Mouse (Mus musculus) embryonic facial prominence, embryonic 11.5 days (tissue): ENCODE data around the gene Casq1. TPM values are rescaled to one million over a fixed set of nuclear protein-coding genes. Genes with fewer than 3 reads are reported as not detected.

Source experiments
- ATAC-seq: fragments of 200-750 bp; cut with Nextera tagmentation; replicated peaks from 2 replicates; pipeline ENCODE4 v1.8.0; 2017; ENCODE audit warnings: low read depth; ENCODE audit not compliant: insufficient number of reproducible peaks, low FRiP score, low TSS enrichment
- DNase-seq: peaks from one replicate; pipeline ENCODE4 v3.0.0-alpha.2; 2015; ENCODE audit warnings: low spot score
- H3K27ac ChIP-seq: fragments of 300-500 bp; sonication (generic); replicated peaks from 2 replicates; pipeline ENCODE4 v1.5.1; 2014; ENCODE audit warnings: mild to moderate bottlenecking, low read depth, low read length, control low read depth
- H3K27me3 ChIP-seq: fragments of 300-500 bp; sonication (generic); 2 replicates; pipeline ENCODE4 v1.6.1; 2014; ENCODE audit warnings: mild to moderate bottlenecking, low read length, moderate library complexity, mixed read lengths; ENCODE audit not compliant: control insufficient read depth, insufficient read depth
- H3K36me3 ChIP-seq: fragments of 300-500 bp; sonication (generic); replicated peaks from 2 replicates; pipeline ENCODE4 v1.6.1; 2014; ENCODE audit warnings: low read depth, mild to moderate bottlenecking, low read length, moderate library complexity, mixed read lengths; ENCODE audit not compliant: control insufficient read depth, insufficient read depth
- H3K4me1 ChIP-seq: fragments of 300-500 bp; sonication (generic); 2 replicates; pipeline ENCODE4 v1.6.1; 2014; ENCODE audit warnings: low read length, mixed read lengths; ENCODE audit not compliant: control insufficient read depth, insufficient read depth
- H3K4me2 ChIP-seq: fragments of 300-500 bp; sonication (generic); 2 replicates; pipeline ENCODE4 v1.6.1; 2014; ENCODE audit warnings: low read depth, mild to moderate bottlenecking, control low read depth, low read length, moderate library complexity
- H3K4me3 ChIP-seq: fragments of 300-500 bp; sonication (generic); 2 replicates; pipeline ENCODE4 v1.5.1; 2014; ENCODE audit warnings: low read depth, low read length, control low read depth
- H3K9ac ChIP-seq: fragments of 300-500 bp; sonication (generic); replicated peaks from 2 replicates; pipeline ENCODE4 v1.6.1; 2014; ENCODE audit warnings: mild to moderate bottlenecking, control low read depth, low read length
- H3K9me3 ChIP-seq: fragments of 300-500 bp; sonication (generic); replicated peaks from 2 replicates; pipeline ENCODE4 v1.6.1; 2016; ENCODE audit warnings: mild to moderate bottlenecking, low read length, inconsistent platforms, mixed read lengths; ENCODE audit not compliant: control insufficient read depth
- WGBS: fragments of 180-500 bp; shearing (Covaris S2); extraction: QIAGEN DNeasy Blood & Tissue Kit; methylation state at CpG from one replicate; pipeline ENCODE4 v1.1.7; 2014; 5-methylcytosine and 5-hydroxymethylcytosine counted together
- polyA plus RNA-seq: library from polyadenylated mRNA; unstranded; fragments of >200 nt; fragmentation: Nextera tagmentation; extraction: Ambion mirVana; gene quantifications from 2 replicates; pipeline ENCODE4 v1.2.1, GENCODE M21; 2014

Casq1 gene
- polyA plus RNA-seq, 1 experiment from 2014 or later = 2.3 TPM

DNA sequence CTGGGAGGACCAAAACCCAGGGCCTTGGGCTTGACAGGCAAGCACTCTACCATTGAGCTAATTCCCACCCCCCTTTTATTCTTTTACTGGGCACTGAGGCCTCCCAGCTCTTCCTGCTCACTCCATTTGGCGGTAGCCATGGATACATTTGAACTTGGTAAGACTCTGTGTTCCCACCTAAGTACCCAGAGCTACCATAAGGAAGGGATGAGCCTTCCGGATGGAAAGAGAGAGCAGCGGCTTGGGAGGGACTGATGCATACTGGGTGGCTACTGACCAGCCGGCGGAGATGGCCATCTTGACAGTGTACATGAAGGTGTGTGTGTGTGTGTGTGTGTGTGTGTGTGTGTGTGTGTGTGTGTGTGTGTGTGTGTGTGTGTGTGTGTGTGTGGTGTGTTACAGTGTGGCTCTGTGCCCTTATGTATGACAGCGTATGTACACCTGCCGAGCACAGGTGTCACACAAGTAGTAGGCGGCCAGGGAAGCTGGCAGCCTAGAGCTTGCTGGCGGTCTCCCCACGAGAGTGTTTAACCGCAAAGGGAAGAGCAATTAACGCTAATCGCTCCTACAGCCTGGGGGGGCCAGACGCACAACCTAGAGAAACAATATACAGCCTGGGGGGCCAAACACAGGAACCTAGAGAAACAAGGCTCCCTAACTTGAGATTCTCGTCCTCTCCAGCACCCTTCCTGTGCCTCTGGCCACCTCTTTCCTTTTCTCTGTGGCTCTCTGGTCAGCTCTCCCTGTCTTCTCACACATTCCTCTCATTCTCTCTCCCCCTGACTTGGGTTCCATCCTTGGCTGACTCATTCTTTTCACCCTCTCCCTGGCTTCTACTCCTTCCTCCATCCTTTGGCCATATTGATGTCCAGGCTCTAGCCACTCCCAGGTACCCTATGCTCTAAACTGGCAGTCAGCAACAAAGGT is 14.6 kb downstream of the Casq1 start:
- no peak for ATAC-seq
- 41% methylated on average over 15 of the region's 15 CpGs for WGBS
- peak overlapping the region; percentile 86 for H3K27ac ChIP-seq
- no peaks in the 10 kb centered on the region for H3K36me3 ChIP-seq
- H3K9ac ChIP-seq = peak overlapping the region; percentile 82
- H3K4me2 ChIP-seq = peak overlapping the region; percentile 82
- no peak for DNase-seq
- peaks cover 10% of the 10 kb centered on the region for H3K4me1 ChIP-seq
- no peaks in the 10 kb centered on the region for H3K27me3 ChIP-seq
- H3K4me3 ChIP-seq = peak overlapping the region; percentile 63
- H3K9me3 ChIP-seq = no peaks in the 10 kb centered on the region

DNA sequence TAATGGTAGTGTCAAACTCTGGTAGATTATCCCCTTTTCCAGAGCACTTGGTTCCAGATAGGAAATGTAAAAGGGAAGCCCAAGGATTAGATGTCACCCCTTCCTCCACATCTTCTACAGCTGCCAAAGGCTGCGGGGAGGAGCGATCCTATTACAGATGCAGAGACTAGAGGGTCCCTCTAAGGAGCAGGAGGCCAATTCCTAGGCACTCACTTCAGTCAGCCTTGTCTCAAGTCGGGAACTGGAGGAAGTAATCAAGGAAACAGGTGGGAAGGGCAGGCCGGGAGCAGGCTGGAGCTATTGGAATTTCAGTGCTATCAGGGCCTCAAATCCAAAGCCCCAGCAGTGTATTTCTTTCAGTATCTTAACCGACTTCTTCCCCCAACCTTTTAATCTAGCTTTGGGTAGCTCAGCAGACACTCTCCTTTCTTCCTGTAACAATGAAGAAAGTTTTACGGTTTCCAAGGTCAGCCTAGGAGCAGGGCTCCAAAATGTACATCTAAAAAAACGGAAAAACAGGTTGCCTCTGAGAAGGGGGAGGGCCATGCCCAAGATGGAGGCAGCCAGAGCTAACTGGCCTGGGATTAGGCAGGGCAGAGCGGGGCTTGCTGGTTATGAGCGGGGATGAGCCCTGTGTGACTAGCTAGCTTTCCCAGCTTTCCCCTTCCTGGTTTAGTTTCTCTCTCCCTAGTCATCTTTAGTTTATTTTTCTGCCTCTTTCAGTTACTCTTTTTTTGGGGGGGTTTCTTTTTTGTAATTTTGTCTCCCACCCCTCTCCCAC is 15.4 kb downstream of the Casq1 start:
- DNase-seq (peak; percentile 54), ATAC-seq (no peak)
- H3K9me3 ChIP-seq = no peaks in the 10 kb centered on the region
- peaks cover 10% of the 10 kb centered on the region for H3K4me1 ChIP-seq
- H3K36me3 ChIP-seq = 0 out of 2 replicates have a peak, but pooled peaks cover 1% of the 10 kb centered on the region
- H3K4me2 ChIP-seq = peak overlapping the region; percentile 13
- 18% methylated on average over 9 of the region's 9 CpGs for WGBS
- no peaks in the 10 kb centered on the region for H3K27me3 ChIP-seq
- H3K4me3 ChIP-seq = no peak overlapping the region
- peak overlapping the region; percentile 86 for H3K27ac ChIP-seq
- H3K9ac ChIP-seq = peak overlapping the region; percentile 38; the same call in 1 of the 2 replicates

DNA sequence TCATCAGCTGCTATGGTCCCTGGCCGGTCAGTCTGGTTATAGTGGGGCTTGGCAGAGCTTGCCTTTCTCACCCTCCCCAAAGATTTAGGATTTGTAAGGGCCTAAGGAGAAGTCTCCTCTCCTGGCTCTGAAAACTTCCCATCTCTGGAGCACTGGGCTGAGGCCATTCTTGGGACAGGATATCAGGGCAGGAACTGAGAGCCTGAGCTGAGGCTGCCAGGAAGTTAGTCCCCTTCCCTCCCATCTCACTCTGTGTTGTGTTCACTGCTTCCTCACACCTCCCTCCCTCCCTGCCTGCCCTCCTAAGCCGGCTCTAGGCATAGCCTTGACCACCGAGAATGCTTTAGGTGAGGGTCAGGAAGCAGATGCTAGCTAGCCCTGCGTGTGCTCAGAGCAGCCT is 16.1 kb downstream of the Casq1 start:
- no peak overlapping the region for H3K4me3 ChIP-seq
- H3K27me3 ChIP-seq = no peaks in the 10 kb centered on the region
- no peak for ATAC-seq
- H3K27ac ChIP-seq = peak overlapping the region; percentile 86
- H3K4me2 ChIP-seq = peak overlapping the region; percentile 11
- no peak for DNase-seq
- no peaks in the 10 kb centered on the region for H3K9me3 ChIP-seq
- H3K9ac ChIP-seq = no peak overlapping the region
- 0 out of 2 replicates have a peak, but pooled peaks cover 2% of the 10 kb centered on the region for H3K36me3 ChIP-seq
- WGBS = 1% methylated on average over 4 of the region's 4 CpGs
- peaks cover 10% of the 10 kb centered on the region for H3K4me1 ChIP-seq

GRCm38 (mm10) chr1:172202894-172203522 is 16.7 kb downstream of the Casq1 start:
- ATAC-seq = peak; percentile 29
- DNase-seq = peak; percentile 74
- H3K4me1 ChIP-seq = peaks cover 10% of the 10 kb centered on the region
- no peaks in the 10 kb centered on the region for H3K9me3 ChIP-seq
- H3K9ac ChIP-seq = no peak overlapping the region
- H3K27ac ChIP-seq = peak overlapping the region; percentile 88
- H3K4me3 ChIP-seq = no peak overlapping the region
- H3K4me2 ChIP-seq = no peak overlapping the region
- no peaks in the 10 kb centered on the region for H3K27me3 ChIP-seq
- H3K36me3 ChIP-seq = peaks cover 4% of the 10 kb centered on the region
- 20% methylated on average over 2 of the region's 2 CpGs for WGBS

DNA sequence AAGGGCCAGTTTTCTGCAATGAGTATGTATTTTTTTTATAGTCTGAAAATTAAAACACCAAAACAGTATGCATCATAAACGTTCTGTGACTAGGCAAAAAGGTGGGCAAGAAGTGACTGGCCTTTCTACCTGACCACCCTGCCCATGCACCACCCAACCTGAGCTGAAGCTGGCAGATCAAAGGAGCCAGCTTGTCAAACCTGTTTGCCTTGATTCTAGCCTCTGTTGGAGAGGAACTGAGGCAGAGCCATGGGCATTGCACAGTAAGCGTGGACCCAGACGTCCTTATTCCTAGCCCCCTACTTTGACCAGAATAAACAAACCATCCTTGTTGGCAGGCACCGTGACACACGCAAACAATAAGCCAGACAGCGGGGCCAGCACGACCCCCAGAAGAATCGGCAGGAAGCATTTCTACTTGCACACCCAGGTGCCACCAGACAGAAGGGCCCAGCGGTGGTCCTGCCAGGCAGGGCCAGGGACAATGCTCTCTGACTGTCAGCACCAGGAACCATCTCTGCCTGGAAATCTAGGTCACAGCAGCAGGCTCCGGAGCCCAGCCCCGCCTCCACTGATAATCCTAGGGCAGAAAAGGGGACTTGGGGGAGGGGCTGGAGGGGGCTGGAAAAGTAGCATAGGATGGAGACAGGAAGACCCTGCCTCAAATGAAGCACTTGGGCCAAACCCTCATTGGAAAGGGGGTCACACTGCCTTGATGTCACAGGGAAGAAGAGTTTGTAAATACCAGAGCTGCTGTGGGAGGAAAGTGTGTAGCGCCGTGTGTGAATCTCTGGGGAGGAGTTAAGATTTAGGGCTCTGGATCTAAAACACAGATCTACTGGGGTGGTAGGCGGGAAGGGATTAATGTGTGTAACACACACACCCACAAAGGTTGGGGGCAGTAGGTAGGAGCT is 17.4 kb downstream of the Casq1 start:
- Histone ChIP-seq H3K9ac (no peak overlapping the region; the same call in 1 of the 2 replicates), H3K27ac (peak overlapping the region; percentile 88), H3K4me3 (no peak overlapping the region), H3K4me1 (peaks cover 10% of the 10 kb centered on the region), H3K9me3 (no peaks in the 10 kb centered on the region), H3K4me2 (peak overlapping the region; percentile 10; the same call in 1 of the 2 replicates), H3K36me3 (peaks cover 6% of the 10 kb centered on the region), H3K27me3 (no peaks in the 10 kb centered on the region)
- ATAC-seq = no peak
- peak; percentile 43 for DNase-seq
- WGBS = 15% methylated on average over 14 of the region's 14 CpGs

DNA sequence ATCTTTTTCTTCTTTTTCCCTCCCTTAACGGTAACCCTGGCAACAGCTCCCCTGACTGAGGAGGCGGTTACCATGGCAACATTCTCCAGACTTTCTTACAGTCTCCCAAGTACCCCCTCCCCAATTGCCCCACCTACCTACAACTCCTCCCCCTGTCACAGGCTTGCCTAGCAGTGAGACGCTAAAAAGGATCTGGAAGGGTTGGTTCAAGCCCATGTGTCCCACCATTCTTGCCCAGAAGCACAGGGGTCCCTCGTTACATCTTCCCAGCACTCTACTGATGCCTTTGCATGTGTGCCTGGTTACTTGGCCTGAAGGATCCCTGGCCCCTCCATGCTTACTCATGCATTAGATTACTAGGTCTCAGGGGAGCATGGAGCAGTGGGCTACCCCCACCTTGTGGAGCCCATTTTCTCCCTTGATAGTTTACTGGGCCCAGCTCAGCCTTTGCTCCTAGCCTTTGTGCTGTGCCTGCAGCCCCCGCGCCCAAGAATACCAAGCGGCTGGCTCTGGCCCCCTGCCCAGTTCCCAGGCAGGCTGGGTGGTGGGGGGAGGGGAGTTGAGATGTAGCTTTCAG is 18.7 kb downstream of the Casq1 start:
- WGBS = 40% methylated on average over 6 of the region's 7 CpGs
- Histone ChIP-seq H3K36me3 (peaks cover 9% of the 10 kb centered on the region), H3K4me3 (no peak overlapping the region), H3K4me1 (peaks cover 10% of the 10 kb centered on the region), H3K9me3 (no peaks in the 10 kb centered on the region), H3K4me2 (no peak overlapping the region), H3K27ac (0 out of 2 replicates have a peak overlapping the region, but pooled peaks have one; percentile 48), H3K9ac (no peak overlapping the region), H3K27me3 (no peaks in the 10 kb centered on the region)
- peak; percentile 11; the same call in 1 of the 2 replicates for ATAC-seq
- DNase-seq = peak; percentile 71

GRCm38 (mm10) chr1:172200161-172200560 is 19.5 kb downstream of the Casq1 start:
- Histone ChIP-seq H3K4me2 (no peak overlapping the region), H3K27me3 (no peaks in the 10 kb centered on the region), H3K27ac (no peak overlapping the region), H3K9me3 (no peaks in the 10 kb centered on the region), H3K9ac (no peak overlapping the region), H3K4me3 (no peak overlapping the region), H3K36me3 (peaks cover 12% of the 10 kb centered on the region), H3K4me1 (peaks cover 10% of the 10 kb centered on the region)
- ATAC-seq = no peak
- DNase-seq = no peak
- 72% methylated on average over 5 of the region's 5 CpGs for WGBS
